Mouse (Mus musculus) forebrain, embryonic 13.5 days (tissue): ENCODE measurements around the gene Slc13a5. TPM values are rescaled to one million over a fixed set of nuclear protein-coding genes. Genes with fewer than 3 reads are reported as not detected.
A peak's percentile ranks its signal among the peaks of the same experiment; 100 is the strongest.

ENCODE experiments used
- ATAC-seq: fragments of 200-750 bp; cut with Nextera tagmentation; 2 replicates; pipeline ENCODE4 v1.8.0; 2017
- H3K27ac ChIP-seq: fragments of 300-500 bp; sonication (generic); 2 replicates; pipeline ENCODE4 v1.5.1; 2015; ENCODE audit warnings: inconsistent platforms, mild to moderate bottlenecking, moderate library complexity
- H3K27me3 ChIP-seq: fragments of 300-500 bp; sonication (generic); 2 replicates; pipeline ENCODE4 v1.6.1; 2015; ENCODE audit warnings: mild to moderate bottlenecking, inconsistent platforms
- H3K36me3 ChIP-seq: fragments of 300-500 bp; sonication (generic); 2 replicates; pipeline ENCODE4 v1.6.1; 2015; ENCODE audit warnings: mild to moderate bottlenecking, inconsistent platforms; ENCODE audit not compliant: poor library complexity, severe bottlenecking
- H3K4me1 ChIP-seq: fragments of 300-500 bp; sonication (generic); 2 replicates; pipeline ENCODE4 v1.6.1; 2015; ENCODE audit warnings: inconsistent platforms
- H3K4me2 ChIP-seq: fragments of 300-500 bp; sonication (generic); 2 replicates; pipeline ENCODE4 v1.6.1; 2015; ENCODE audit warnings: inconsistent platforms, mild to moderate bottlenecking, moderate library complexity
- H3K4me3 ChIP-seq: fragments of 300-500 bp; sonication (generic); 2 replicates; pipeline ENCODE4 v1.5.1; 2015; ENCODE audit warnings: mild to moderate bottlenecking, inconsistent platforms
- H3K9ac ChIP-seq: fragments of 300-500 bp; sonication (generic); 2 replicates; pipeline ENCODE4 v1.6.1; 2015; ENCODE audit warnings: mild to moderate bottlenecking, inconsistent platforms
- H3K9me3 ChIP-seq: fragments of 300-500 bp; sonication (generic); replicated peaks from 2 replicates; pipeline ENCODE4 v1.6.1; 2016; ENCODE audit warnings: inconsistent platforms
- WGBS: fragments of 180-500 bp; shearing (Covaris S2); methylation state at CpG from one replicate; pipeline ENCODE4 v1.1.7; 2015; 5-methylcytosine and 5-hydroxymethylcytosine counted together
- polyA plus RNA-seq: library from polyadenylated mRNA; unstranded; fragments of >200 nt; fragmentation: Nextera tagmentation; extraction: Ambion mirVana; gene quantifications from 2 replicates; pipeline ENCODE4 v1.2.1, GENCODE M21; 2015

Slc13a5 gene
- polyA plus RNA-seq, 1 experiment from 2014 or later: 0.12 TPM

DNA sequence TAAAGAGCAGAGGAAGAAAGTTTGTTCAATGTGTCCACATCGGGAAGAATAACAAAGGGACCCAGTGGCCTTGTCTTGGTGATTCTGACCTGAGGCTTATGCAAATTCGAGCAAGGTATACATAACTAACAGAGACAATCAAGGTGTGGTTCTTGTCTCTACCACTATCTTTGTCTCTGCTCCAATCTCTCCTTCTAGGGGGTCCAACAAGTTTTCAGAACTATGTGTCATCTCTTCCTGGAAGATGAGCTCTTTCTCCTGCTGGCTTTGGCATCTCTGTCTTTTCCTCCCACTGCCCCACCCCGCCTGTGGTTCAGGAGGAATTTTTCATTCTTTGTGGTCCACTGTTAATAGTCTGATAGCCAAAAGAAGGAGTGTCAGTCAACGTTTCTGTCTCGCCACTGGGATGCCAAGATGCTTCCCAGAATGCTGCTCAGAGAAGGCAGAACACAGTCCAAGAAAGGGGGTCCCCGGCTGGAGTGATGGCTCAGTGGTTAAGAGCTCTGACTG lies 19.0 kb upstream of the Slc13a5 start:
- Histone ChIP-seq H3K27me3 (no peaks in the 10 kb centered on the region), H3K27ac (no peak overlapping the region), H3K4me1 (peaks cover 7% of the 10 kb centered on the region), H3K36me3 (no peaks in the 10 kb centered on the region), H3K9me3 (no peaks in the 10 kb centered on the region), H3K4me3 (no peak overlapping the region), H3K4me2 (no peak overlapping the region), H3K9ac (no peak overlapping the region)
- WGBS: 80% methylated on average over 6 of the region's 6 CpGs
- ATAC-seq: no peak

DNA sequence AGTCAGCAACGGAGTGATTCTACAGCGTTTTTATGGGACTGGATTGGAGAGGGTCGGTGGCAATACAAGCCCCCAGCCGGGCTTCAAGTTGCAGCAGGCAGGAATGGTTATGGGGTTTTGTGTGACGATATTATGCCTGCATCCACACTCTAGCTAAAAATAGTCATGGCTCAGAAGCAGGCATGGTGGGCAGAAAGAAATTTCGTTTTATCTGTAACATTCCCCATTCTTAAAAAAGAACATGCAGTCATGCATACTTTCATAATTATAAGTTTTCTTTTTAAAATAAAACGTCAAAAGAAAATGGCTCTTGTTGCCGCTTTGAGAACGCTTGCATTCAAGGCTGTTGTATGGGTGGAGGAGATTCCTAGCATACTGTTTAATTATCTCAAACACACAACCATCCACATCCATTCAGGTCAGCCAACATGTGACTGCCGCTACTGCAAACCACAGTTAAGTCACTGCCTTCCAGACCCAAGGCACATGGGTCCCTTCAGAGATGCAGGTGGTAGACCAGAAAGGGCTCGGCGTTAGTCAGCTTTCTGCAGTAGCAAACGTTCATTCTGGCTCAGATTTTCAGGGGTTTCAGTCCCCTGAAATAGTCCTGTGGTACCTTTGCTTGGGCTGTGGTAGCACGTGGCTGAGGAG lies 17.6 kb upstream of the Slc13a5 start:
- Histone ChIP-seq H3K9me3 (no peaks in the 10 kb centered on the region), H3K4me2 (no peak overlapping the region), H3K27me3 (no peaks in the 10 kb centered on the region), H3K36me3 (no peaks in the 10 kb centered on the region), H3K9ac (no peak overlapping the region), H3K4me1 (peaks cover 7% of the 10 kb centered on the region), H3K4me3 (no peak overlapping the region), H3K27ac (no peak overlapping the region)
- WGBS: 86% methylated on average over 14 of the region's 14 CpGs
- ATAC-seq: no peak

DNA sequence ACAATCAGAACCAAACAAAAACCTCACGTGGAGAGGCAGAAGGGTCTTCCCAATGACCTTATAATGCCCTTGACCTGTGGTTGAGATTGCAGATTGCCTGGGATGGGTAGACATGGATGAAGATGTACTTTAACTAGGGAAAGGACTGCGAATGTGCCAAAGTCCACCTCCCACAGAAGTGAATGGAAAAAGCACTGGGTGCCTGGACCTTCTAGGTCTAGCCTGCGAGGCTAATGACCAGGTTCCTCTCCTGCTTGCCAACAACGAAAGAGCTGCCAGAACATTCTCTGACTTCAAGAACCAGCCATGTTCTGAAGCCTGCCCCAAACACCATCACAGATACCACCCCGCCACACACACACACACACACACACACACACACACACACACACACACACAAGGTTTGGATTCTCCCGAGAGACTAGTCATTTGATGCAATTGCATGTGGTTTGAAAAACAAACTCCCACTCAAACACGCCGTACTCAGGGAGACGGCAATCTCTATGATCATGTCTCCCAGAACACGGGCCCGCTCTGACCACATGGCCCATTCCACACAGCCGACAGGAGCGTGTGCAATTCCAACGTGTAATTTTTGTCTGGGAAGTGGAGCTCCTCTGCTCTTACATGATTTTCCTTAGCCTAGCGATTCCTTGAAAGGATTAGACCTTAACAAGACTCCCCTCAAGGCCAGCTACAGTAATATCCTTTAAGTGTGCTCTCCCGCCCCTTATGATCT lies 16.6 kb upstream of the Slc13a5 start:
- WGBS: 90% methylated on average over 14 of the region's 16 CpGs
- no peak overlapping the region for H3K9ac ChIP-seq

DNA sequence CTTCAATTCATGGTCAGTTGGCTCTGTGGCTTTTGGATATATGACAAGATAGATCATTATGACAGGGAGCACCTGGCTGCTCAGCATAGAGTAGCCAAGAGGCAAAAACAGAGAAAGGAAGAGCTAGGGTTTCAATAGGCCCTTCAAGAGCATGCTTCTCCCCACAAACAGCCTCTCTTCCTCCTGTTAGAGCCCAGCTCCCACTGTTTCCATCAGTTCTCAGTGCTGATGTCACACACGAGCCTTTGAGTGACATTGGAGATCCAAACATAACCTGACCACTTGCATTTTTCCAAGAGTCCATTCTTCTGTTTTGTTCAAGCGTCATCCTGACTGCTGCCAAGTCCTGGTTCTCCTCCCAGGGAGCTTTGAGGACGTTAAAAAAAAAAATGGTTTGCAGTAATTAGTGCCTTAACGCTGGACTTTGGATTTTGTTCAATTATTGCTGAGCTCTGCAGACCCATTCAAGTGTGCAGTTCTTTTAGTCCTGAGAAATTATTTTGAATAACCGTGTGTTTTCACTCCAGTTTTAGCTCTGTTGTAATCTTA lies 14.9 kb upstream of the Slc13a5 start:
- Histone ChIP-seq H3K27ac (no peak overlapping the region), H3K36me3 (no peaks in the 10 kb centered on the region), H3K9ac (no peak overlapping the region), H3K4me2 (no peak overlapping the region), H3K4me1 (peaks cover 7% of the 10 kb centered on the region), H3K4me3 (no peak overlapping the region), H3K9me3 (no peaks in the 10 kb centered on the region), H3K27me3 (no peaks in the 10 kb centered on the region)
- ATAC-seq: no peak
- 26% methylated on average over 5 of the region's 5 CpGs for WGBS

More for the DNA sequence above, 16.6 kb upstream of the Slc13a5 start:
- H3K27ac ChIP-seq: no peak overlapping the region
- peaks cover 7% of the 10 kb centered on the region for H3K4me1 ChIP-seq
- H3K9me3 ChIP-seq: no peaks in the 10 kb centered on the region
- H3K36me3 ChIP-seq: no peaks in the 10 kb centered on the region
- H3K27me3 ChIP-seq: no peaks in the 10 kb centered on the region
- H3K4me3 ChIP-seq: no peak overlapping the region
- no peak overlapping the region for H3K4me2 ChIP-seq
- ATAC-seq: no peak

DNA sequence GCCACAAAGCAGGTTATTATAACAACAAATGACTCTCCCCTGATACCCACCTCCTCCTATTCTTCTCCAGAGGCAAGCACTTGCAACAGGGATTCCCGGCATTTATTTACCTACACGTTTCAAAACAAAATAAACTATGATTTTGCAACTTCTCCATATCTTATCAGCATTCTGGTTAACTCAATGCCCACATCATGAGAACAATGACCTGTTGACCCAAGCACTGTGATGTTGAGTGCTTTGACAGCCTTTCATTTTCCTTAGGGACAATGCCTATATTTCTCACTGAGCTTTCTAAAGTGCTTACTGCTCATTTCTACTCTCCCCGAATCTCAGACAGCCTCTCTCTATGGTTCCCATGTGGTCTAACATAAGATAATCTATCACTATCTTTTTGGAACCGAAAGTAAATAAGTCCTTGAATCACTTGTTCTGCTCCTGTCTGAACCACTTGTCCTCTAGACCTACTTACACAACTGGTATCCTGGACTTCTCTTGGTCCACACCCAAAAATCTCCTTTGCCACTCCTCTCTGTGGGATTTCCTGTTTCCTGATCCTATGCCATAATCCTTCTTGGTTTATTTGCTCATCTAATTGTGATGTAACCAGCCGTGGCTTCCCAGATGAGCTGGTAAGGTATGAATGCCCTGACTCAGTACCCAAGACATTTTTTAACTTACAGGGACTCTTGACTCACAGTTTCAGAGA lies 14.3 kb upstream of the Slc13a5 start:
- Histone ChIP-seq H3K9ac (no peak overlapping the region), H3K27ac (no peak overlapping the region), H3K4me3 (no peak overlapping the region), H3K36me3 (no peaks in the 10 kb centered on the region), H3K4me2 (no peak overlapping the region), H3K27me3 (no peaks in the 10 kb centered on the region), H3K4me1 (peaks cover 7% of the 10 kb centered on the region), H3K9me3 (no peaks in the 10 kb centered on the region)
- no peak for ATAC-seq
- WGBS: 85% methylated on average over 5 of the region's 5 CpGs

DNA sequence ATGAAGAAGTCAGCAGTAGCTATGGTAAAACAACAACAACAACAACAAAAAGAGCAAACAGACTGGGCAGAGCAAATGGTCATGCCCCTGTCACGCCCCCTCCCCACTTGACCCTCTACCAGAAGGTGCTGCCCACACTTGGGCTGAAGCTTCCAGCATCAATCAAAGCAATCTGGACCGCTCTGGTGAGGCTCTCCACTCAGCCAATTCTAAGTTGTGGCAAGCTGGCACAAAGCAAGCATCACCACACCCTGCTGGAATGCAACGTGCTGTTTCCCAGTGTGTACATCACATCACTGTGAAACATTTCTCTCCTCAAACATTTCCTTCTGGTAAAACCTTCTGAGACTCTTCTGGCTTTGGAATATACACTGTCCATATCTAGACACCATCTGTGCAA lies 6.3 kb upstream of the Slc13a5 start:
- Histone ChIP-seq H3K27ac (no peak overlapping the region), H3K9me3 (no peaks in the 10 kb centered on the region), H3K27me3 (0 out of 2 replicates have a peak, but pooled peaks cover 4% of the 10 kb centered on the region), H3K4me2 (no peak overlapping the region), H3K4me1 (no peaks in the 10 kb centered on the region), H3K4me3 (no peak overlapping the region), H3K9ac (no peak overlapping the region), H3K36me3 (no peaks in the 10 kb centered on the region)
- 73% methylated on average over 3 of the region's 3 CpGs for WGBS
- ATAC-seq: no peak

DNA sequence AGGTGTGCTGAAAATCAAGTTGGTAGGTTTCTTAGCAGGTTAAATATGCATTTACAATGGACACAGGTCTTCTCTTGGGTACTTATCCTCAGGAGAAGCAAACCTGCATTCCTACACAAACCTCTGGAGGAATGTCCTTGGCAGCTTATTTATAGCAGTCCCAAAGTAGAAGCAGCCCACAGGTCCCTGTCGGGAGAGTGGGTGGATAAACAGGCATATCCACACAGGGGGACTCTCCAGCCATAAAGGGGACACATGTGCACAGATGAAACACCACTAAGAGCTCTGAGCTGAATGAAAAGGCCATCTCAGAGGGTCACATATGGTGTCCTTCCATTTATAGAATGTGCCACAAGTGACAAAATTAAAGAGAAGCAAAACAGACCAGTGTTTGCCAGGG lies 4.7 kb upstream of the Slc13a5 start:
- H3K27me3 ChIP-seq: peaks cover 9% of the 10 kb centered on the region; the same call in 1 of the 2 replicates
- no peak overlapping the region for H3K9ac ChIP-seq
- H3K4me2 ChIP-seq: no peak overlapping the region
- H3K4me1 ChIP-seq: peaks cover 7% of the 10 kb centered on the region; the same call in 1 of the 2 replicates
- H3K9me3 ChIP-seq: no peaks in the 10 kb centered on the region
- H3K27ac ChIP-seq: no peak overlapping the region
- H3K4me3 ChIP-seq: no peak overlapping the region
- ATAC-seq: no peak
- WGBS: 65% methylated on average over 1 of the region's 1 CpGs
- no peaks in the 10 kb centered on the region for H3K36me3 ChIP-seq

DNA sequence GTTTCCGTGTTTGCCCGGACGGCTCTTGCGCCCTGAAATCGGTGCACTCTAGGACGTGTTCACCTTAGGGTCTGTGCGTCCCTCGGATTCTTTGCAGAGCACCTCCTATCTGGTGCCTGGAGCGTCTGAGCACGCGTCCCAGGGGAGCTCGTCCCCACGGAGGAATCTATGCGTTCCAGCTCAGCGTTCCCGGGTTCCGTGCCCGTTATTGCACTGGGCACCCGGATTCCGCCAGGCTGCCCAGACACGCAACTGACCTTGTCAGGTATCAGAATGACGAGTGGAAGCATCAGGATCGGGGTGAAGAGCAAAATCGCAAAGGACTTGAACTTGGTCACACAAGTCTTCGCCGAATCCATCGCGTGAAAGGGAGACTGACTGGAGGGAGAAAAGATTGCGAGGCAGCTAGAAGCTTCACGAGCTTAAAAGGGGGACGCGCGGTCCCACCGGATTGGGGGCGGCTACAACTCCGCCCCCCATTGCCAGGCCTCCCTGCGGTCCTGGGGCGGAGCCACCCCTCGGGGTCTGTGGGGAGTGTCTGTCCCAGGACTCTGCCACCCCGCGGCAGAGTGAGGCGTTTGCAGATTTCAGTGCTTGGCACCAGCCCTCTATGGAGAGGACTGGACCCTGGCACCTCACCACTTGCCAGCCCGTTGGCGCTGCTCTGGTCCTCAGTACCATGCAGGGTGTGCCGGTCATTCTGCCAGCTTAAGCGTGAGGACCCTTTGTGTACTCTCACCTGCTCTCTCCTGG lies 639 bp downstream of the Slc13a5 start:
- peak; percentile 87 for ATAC-seq
- Histone ChIP-seq H3K4me2 (peak overlapping the region; percentile 66), H3K9ac (peak overlapping the region; percentile 40), H3K9me3 (no peaks in the 10 kb centered on the region), H3K27me3 (peaks cover 41% of the 10 kb centered on the region), H3K27ac (no peak overlapping the region), H3K36me3 (no peaks in the 10 kb centered on the region), H3K4me3 (peak overlapping the region; percentile 40), H3K4me1 (peaks cover 22% of the 10 kb centered on the region)
- WGBS: 2% methylated on average over 46 of the region's 46 CpGs

DNA sequence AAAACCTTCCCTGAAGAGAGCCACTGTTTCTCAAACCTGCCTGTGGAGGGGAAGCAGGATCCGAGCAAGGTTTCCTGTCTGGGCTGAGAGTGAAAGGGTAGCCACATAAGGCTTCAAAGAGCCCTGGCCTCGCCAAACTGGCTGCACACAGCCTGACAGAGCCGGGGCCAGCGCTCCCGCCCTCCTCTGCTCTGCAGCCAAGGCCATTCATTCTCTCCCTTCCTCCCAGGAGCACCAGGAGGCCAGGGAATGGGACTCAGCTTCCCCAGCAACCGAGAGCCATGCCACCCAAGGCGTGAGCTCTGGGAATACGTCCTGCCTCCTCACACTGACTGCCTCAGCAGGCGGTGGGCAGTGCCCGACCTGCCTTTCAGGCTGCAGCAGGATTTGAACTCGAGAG lies 1.5 kb downstream of the Slc13a5 start:
- Histone ChIP-seq H3K4me3 (no peak overlapping the region), H3K27ac (no peak overlapping the region), H3K4me2 (peak overlapping the region; percentile 66), H3K9ac (no peak overlapping the region), H3K4me1 (peaks cover 22% of the 10 kb centered on the region), H3K27me3 (peaks cover 41% of the 10 kb centered on the region), H3K9me3 (no peaks in the 10 kb centered on the region), H3K36me3 (no peaks in the 10 kb centered on the region)
- 6% methylated on average over 11 of the region's 11 CpGs for WGBS
- no peak for ATAC-seq

DNA sequence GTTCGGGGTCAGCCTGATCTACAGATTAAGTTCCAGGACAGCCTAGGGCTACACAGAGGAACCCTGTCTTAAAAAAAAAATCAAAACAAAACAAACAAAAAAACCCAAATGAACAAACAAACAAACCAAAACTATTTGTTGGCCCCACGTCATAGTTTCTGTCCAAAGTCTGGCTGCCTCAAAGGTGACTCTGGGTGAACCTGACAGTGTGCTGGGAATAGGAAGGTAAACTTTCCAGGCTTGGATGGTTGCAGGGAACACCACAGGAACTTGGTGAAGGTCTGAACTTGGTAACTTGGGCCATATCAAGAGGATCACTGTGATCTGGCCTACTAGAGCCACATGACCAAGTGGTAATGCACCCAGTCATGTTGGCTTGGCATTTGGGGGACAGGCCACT lies 10.6 kb downstream of the Slc13a5 start:
- H3K9me3 ChIP-seq: no peaks in the 10 kb centered on the region; the same call in 1 of the 2 replicates
- 85% methylated on average over 2 of the region's 2 CpGs for WGBS
- no peaks in the 10 kb centered on the region for H3K36me3 ChIP-seq
- no peak overlapping the region for H3K4me2 ChIP-seq
- no peak overlapping the region for H3K27ac ChIP-seq
- H3K4me1 ChIP-seq: no peaks in the 10 kb centered on the region; the same call in 1 of the 2 replicates
- H3K27me3 ChIP-seq: no peaks in the 10 kb centered on the region
- H3K4me3 ChIP-seq: no peak overlapping the region
- H3K9ac ChIP-seq: no peak overlapping the region
- no peak for ATAC-seq

DNA sequence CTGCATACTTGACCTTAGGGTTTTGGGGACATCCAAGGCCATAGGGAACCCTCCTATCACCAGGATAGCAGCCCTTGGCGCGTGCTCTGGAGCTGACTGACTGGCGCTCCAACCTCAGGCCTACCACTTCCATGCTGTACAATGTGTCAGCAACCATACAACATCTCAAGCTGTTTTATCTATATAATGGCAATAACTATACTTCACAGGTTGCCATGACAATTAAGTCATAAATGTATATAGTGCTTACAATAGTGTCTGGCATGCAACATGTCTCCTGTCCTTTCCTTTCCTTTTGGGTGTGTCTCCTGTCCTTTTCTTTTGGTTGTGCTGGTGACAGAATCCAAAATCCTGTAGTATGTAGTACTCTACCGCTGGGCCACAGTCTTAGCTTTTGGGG lies 11.4 kb downstream of the Slc13a5 start:
- no peak overlapping the region for H3K4me2 ChIP-seq
- H3K27me3 ChIP-seq: no peaks in the 10 kb centered on the region
- H3K9ac ChIP-seq: no peak overlapping the region
- H3K4me1 ChIP-seq: no peaks in the 10 kb centered on the region; the same call in 1 of the 2 replicates
- 93% methylated on average over 4 of the region's 4 CpGs for WGBS
- no peaks in the 10 kb centered on the region; the same call in 1 of the 2 replicates for H3K9me3 ChIP-seq
- no peak overlapping the region for H3K4me3 ChIP-seq
- no peak for ATAC-seq
- H3K36me3 ChIP-seq: no peaks in the 10 kb centered on the region
- no peak overlapping the region for H3K27ac ChIP-seq
